Mouse (Mus musculus): Measurements from ENCODE around the gene Gca. TPM values are rescaled to one million over a fixed set of nuclear protein-coding genes. Genes with fewer than 3 reads are reported as not detected.

Gene Gca
- total and polyA plus RNA-seq, 3 experiments, result 4.2 to 10.1 (median 4.7) TPM

GRCm38 (mm10) chr2:62664839-62665238 is 754 bp downstream of the Gca start:
- dilution Hi-C loops (cut with MboI; ENCODE audit: extremely low pct_ligation_motif_present, extremely low pct_unique_long_range_greater_than_20kb, low sequenced_read_pairs), result no loop called here
- no peaks in the 10 kb centered on the region for H3K36me3 ChIP-seq (replicated peaks in 1 of 2; ENCODE audit: control insufficient read depth in 1 of 2, insufficient read depth in 1 of 2, low read length in 1 of 2)
- H3K27ac ChIP-seq (ENCODE audit: insufficient read depth, low read depth), result no peak overlapping the region
- in situ Hi-C loops (cut with MboI; ENCODE audit: low pct_ligation_motif_present, low pct_unique_long_range_greater_than_20kb, low sequenced_read_pairs), result no loop called here
- no peak for DNase-seq (ENCODE audit: extremely low read depth)
- H3K9ac ChIP-seq (ENCODE audit: insufficient read depth, low read depth), result peak overlapping the region; percentile 22; the same call in 1 of the 2 replicates
- no peaks in the 10 kb centered on the region for H3K79me2 ChIP-seq (replicated peaks; ENCODE audit: control insufficient read depth, extremely low read depth, insufficient read depth, poor library complexity, severe bottlenecking)
- H3K4me3 ChIP-seq (replicated peaks in 1 of 3; ENCODE audit: low read depth in 2 of 3, low read length in 2 of 3, poor library complexity in 1 of 3), result peak overlapping the region in 2 of 3 experiments; percentile 71 to 86
- H3K27me3 ChIP-seq (replicated peaks), result no peaks in the 10 kb centered on the region
- peak overlapping the region; percentile 97 for H3K4me2 ChIP-seq (ENCODE audit: insufficient read depth, low read depth, poor library complexity, severe bottlenecking)
- peaks cover 0 to 23% of the 10 kb centered on the region in 2 experiments; a peak in 2 of 4 replicates for H3K4me1 ChIP-seq (ENCODE audit: control insufficient read depth in 1 of 2, insufficient read depth in 2 of 2)
- TF ChIP-seq SIN3A (IDR thresholded peaks at IDR 0.05; ENCODE audit: low read length), result 0 out of 2 replicates have a peak, but pooled peaks have one; percentile 29
- no peak for TF ChIP-seq ZMIZ1 (IDR thresholded peaks at IDR 0.05; ENCODE audit: low read depth, low read length)
- TF ChIP-seq UBTF (IDR thresholded peaks at IDR 0.05; ENCODE audit: low read depth, low read length), result no peak
- no peak for TF ChIP-seq MAZ (IDR thresholded peaks at IDR 0.05; ENCODE audit: low read depth, low read length)
- TF ChIP-seq NELFE (IDR thresholded peaks at IDR 0.05; ENCODE audit: low read depth, low read length), result no peak
- H3K9me3 ChIP-seq (replicated peaks; ENCODE audit: low read length), result no peaks in the 10 kb centered on the region

GRCm38 (mm10) chr2:62665536-62665935 is 1.5 kb downstream of the Gca start:
- H3K9ac ChIP-seq (ENCODE audit: insufficient read depth, low read depth), result no peak overlapping the region
- in situ Hi-C loops (cut with MboI; ENCODE audit: low pct_ligation_motif_present, low pct_unique_long_range_greater_than_20kb, low sequenced_read_pairs), result no loop called here
- H3K9me3 ChIP-seq (replicated peaks; ENCODE audit: low read length), result no peaks in the 10 kb centered on the region
- no peak for DNase-seq (ENCODE audit: extremely low read depth)
- TF ChIP-seq KAT2A (IDR thresholded peaks at IDR 0.05; ENCODE audit: insufficient replicate concordance, low read length), result no peak
- TF ChIP-seq ZKSCAN1 (IDR thresholded peaks at IDR 0.05; ENCODE audit: borderline replicate concordance, low read depth, low read length), result no peak
- no peak for TF ChIP-seq ZMIZ1 (IDR thresholded peaks at IDR 0.05; ENCODE audit: low read depth, low read length)
- no peak for TF ChIP-seq ZC3H11A (IDR thresholded peaks at IDR 0.05; ENCODE audit: low read depth, low read length)
- no peak for TF ChIP-seq USF1 (IDR thresholded peaks at IDR 0.05; ENCODE audit: low read depth, low read length)
- TF ChIP-seq SIN3A (IDR thresholded peaks at IDR 0.05; ENCODE audit: low read length), result no peak
- TF ChIP-seq BHLHE40 (IDR thresholded peaks at IDR 0.05; ENCODE audit: low read depth, low read length), result no peak
- TF ChIP-seq ZNF384 (IDR thresholded peaks at IDR 0.05; ENCODE audit: low read depth, low read length), result no peak
- no peak for TF ChIP-seq MEF2A (IDR thresholded peaks at IDR 0.05; ENCODE audit: borderline replicate concordance, low read depth, low read length)
- TF ChIP-seq MAFK (IDR thresholded peaks at IDR 0.05; ENCODE audit: insufficient replicate concordance, low read length), result no peak
- no peak for TF ChIP-seq SMC3 (IDR thresholded peaks at IDR 0.05; ENCODE audit: low read depth, low read length)
- TF ChIP-seq RAD21 (IDR thresholded peaks at IDR 0.05; ENCODE audit: low read depth, low read length), result no peak
- TF ChIP-seq MYC (IDR thresholded peaks at IDR 0.05; ENCODE audit: low read depth, low read length), result no peak
- no peak for TF ChIP-seq PAX5 (IDR thresholded peaks at IDR 0.05; ENCODE audit: low read length)
- TF ChIP-seq JUN (IDR thresholded peaks at IDR 0.05; ENCODE audit: insufficient read depth, low read depth, low read length), result no peak
- TF ChIP-seq IRF4 (IDR thresholded peaks at IDR 0.05; ENCODE audit: low read depth, low read length), result no peak
- H3K4me3 ChIP-seq (replicated peaks in 1 of 3; ENCODE audit: low read depth in 2 of 3, low read length in 2 of 3, poor library complexity in 1 of 3), result no peak overlapping the region
- no peak overlapping the region for H3K27ac ChIP-seq (ENCODE audit: insufficient read depth, low read depth)
- peaks cover 0 to 23% of the 10 kb centered on the region in 2 experiments; a peak in 2 of 4 replicates for H3K4me1 ChIP-seq (ENCODE audit: control insufficient read depth in 1 of 2, insufficient read depth in 2 of 2)
- no peaks in the 10 kb centered on the region for H3K36me3 ChIP-seq (replicated peaks in 1 of 2; ENCODE audit: control insufficient read depth in 1 of 2, insufficient read depth in 1 of 2, low read length in 1 of 2)
- H3K27me3 ChIP-seq (replicated peaks), result no peaks in the 10 kb centered on the region
- H3K4me2 ChIP-seq (ENCODE audit: insufficient read depth, low read depth, poor library complexity, severe bottlenecking), result no peak overlapping the region
- no peaks in the 10 kb centered on the region for H3K79me2 ChIP-seq (replicated peaks; ENCODE audit: control insufficient read depth, extremely low read depth, insufficient read depth, poor library complexity, severe bottlenecking)
- dilution Hi-C loops (cut with MboI; ENCODE audit: extremely low pct_ligation_motif_present, extremely low pct_unique_long_range_greater_than_20kb, low sequenced_read_pairs), result no loop called here
